Mouse (Mus musculus) heart, postnatal 25 days (tissue): ENCODE measurements around the gene Nckap1l. TPM values are rescaled to one million over a fixed set of nuclear protein-coding genes. Genes with fewer than 3 reads are reported as not detected.

ENCODE experiments used
- DNase-seq: peaks from one replicate; pipeline ENCODE4 v3.0.0; 2022; ENCODE audit warnings: low spot score
- intact Hi-C: fragments of 180-260 bp; cut with DNase I; formaldehyde crosslinking; loops from one replicate; pipeline ENCODE4 v1.15.1; 2025
- total RNA-seq, 2 experiments: library from RNA; stranded (reverse); gene quantifications; 2 replicates each; pipeline ENCODE4 v1.2.3; 2021

Nckap1l gene
- total RNA-seq, 2 experiments from 2014 or later, result 3.9 to 4.2 TPM

DNA sequence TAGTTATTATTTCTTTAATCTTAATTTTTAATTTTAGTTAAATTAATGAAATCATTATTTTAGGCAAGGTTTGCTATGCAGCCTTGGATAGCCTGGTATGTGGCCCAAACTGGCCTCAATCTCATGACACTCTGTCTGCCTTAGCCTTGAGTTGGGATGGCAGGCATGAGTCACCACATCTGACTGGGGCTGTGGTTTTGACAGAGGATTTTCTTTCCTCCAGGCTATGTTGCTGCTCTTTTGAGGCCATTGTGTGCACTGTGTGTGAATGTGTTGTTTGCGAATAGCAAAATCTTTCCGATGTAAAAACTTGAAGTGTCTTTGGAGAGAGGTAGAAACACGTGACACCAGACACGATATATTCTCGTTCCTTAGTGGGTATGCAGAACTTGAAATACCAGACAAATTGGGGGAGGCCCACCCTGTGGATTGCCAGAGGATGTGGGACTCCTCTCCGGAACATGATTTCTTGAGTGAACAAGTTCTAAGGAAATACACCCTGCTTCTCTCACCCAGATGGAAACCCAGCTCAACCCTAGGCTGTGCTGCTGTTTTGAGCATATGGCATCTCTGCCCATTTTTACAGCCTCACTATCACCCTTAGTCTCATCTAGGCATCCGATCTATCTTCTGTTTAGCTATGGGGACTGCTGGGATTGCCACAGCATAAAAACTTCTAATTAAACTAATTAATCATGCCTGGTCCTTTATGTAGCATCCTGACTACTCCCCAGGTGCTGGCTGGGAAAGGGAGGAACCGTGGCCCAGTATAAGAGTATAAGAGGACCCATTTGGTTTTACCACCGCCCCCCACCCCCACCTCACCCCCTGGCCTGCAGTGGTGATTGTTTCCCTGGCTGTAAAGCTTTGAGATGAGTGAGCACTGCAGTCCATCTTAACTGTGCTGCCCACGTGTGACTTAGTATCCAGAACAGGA lies 42.9 kb downstream of the Nckap1l start:
- intact Hi-C loops, result no loop called here
- DNase-seq, result no peak

- no peak for DNase-seq
- intact Hi-C loops, result no loop called here
Observed at GRCm38 (mm10) chr15:103498157-103498556, 44.6 kb downstream of the Nckap1l start.

DNA sequence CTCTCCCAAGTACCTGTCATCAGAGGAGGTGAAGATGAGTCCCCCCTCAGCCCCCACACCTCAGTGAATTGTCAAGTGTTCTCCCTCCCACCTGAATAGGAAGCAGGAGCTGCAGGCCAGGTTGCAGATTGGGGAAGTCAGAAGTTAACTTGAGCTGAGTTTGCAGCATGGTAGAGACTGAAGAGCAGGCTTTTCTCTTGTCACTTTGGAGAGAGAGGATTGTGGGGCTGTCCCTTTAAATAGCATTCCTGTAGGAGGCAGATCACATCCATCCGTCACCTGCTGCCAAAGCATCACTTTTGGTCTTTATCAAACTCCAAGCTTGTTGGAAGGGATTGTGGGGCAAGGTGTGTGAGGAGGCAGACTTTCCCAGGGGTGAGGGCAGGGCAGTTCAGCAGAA lies 47.1 kb downstream of the Nckap1l start:
- intact Hi-C loops, result no loop called here
- DNase-seq, result no peak

- DNase-seq, result no peak
- intact Hi-C loops, result no loop called here
Observed at GRCm38 (mm10) chr15:103501186-103501585, 47.6 kb downstream of the Nckap1l start.

DNA sequence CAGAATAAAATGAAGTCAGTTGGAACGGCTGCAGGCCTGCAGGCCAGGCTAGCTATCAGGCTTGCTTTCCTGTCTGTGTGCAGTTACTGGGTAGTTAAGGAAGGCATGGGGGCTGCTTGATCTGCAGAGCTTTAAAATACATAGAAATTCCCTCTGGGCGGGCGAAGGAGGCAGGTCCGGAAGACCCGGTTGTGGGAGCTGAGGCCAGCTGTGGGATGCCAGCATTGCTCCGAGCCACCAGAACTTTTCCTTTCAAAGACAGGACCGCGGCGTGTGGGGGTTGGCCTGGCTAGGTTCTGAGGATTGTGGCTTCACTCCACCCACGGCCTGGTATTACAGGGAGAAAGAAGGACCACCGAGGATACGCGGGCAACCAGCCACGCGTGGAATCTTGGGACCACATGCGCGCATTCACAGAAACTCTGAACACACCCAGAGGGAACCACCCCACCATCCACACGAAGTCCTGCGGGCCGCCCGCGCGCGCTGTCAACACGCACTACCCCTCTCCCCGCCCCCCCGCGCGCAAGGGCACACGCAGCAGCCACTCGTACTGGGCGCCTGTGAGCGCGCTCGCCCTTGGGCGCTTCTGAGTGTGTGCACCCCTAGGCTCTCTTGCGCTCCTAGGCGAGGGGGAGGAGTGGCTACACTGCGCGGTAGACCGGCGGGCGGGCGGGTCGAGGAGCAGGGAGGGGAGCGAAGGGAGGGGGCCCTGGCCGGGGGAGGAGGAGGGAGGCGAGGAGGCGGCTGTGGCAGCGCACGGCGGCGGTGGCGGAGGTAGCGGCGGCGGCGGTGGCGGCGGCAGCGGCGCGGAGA lies 49.0 kb downstream of the Nckap1l start, which contains the start of gene Pde1b:
Pde1b (plus strand) TSS at position 600 of the 816 bp plus-strand sequence.
- DNase-seq, result no peak

GRCm38 (mm10) chr15:103503251-103503600 lies 49.6 kb downstream of the Nckap1l start:
- intact Hi-C loops, result no loop called here
- no peak for DNase-seq

More for the DNA sequence above, 49.0 kb downstream of the Nckap1l start, which contains the start of gene Pde1b:
- intact Hi-C loops, result no loop called here

GRCm38 (mm10) chr15:103503660-103504059 lies 50.1 kb downstream of the Nckap1l start:
- intact Hi-C loops, result no loop called here
- DNase-seq, result no peak

GRCm38 (mm10) chr15:103509317-103509716 lies 55.7 kb downstream of the Nckap1l start:
- no peak for DNase-seq
- intact Hi-C loops, result no loop called here

GRCm38 (mm10) chr15:103511652-103512051 lies 58.1 kb downstream of the Nckap1l start:
- no peak for DNase-seq
- intact Hi-C loops, result no loop called here

- intact Hi-C loops, result no loop called here
Observed at GRCm38 (mm10) chr15:103513621-103514031, 60.0 kb downstream of the Nckap1l start.

DNA sequence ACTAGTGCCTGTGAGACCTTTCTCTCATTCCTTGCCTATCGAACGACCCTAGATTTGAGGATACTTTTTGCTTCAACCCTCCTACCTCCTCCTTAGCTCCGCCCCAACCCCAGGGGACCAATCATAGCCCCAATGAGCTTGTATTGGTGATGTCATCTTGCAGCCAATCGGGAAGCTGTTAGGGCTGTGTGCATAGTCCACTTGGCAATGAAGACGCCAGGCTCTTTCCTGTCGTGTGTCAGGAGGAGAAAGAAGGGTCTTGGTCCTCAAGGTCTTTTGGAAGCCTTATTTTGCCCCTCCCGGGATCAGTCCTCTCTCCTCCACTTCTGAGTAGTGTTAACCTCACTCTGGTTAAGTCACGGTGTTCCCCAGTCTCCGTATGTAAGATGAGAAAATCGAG lies 60.5 kb downstream of the Nckap1l start:
- DNase-seq, result peak; percentile 60
- intact Hi-C loops, result no loop called here

More at GRCm38 (mm10) chr15:103513621-103514031, 60.0 kb downstream of the Nckap1l start:
- no peak for DNase-seq

GRCm38 (mm10) chr15:103514914-103515313 lies 61.3 kb downstream of the Nckap1l start:
- intact Hi-C loops, result no loop called here
- DNase-seq, result no peak

- intact Hi-C loops, result no loop called here
- no peak for DNase-seq
Observed at GRCm38 (mm10) chr15:103518600-103519385, 65.2 kb downstream of the Nckap1l start.

DNA sequence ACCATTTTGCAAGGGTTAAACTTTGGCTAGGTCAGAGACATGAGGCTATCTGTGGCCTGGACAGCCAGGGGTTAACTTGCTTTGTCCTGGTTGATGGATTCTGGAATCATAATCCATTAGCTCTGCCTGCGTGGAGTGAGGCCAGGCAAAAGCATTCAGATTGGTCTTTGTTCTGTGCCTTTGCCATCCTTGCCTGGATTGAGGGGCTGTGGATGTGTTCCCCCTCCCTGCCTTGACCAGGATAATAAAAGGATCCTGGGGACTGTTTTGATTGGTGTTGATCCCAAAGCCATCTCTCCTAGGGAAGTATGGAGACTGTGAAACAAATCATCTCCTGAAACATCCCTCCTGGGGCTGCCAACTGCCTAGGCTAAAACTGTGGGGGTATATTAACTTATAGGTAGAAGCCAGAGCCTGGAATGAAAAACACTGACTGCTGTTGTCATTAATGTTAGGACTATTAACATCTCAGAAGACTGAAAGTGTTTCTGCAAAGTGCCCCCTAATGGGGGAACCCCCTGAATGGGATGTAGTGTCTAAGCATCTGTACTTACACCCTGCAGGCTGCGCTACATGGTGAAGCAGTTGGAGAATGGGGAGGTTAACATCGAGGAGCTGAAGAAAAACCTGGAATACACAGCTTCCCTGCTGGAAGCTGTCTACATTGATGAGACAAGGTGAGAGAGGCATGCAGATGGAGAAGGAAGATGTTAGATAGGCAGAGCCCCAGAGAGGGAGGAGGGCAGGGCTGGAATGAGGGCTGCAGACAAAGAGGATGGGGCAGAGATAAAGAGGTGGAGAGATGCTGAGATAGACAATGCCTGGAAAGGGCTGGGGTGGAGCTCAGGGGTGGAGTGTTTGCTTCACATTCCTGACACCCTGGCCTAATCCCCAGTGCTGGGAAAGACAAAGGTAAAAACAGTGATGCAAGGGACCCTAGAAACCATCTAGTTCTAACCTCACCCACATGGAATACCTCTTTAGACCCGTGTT lies 66.1 kb downstream of the Nckap1l start:
- no peak for DNase-seq
- intact Hi-C loops, result no loop called here

DNA sequence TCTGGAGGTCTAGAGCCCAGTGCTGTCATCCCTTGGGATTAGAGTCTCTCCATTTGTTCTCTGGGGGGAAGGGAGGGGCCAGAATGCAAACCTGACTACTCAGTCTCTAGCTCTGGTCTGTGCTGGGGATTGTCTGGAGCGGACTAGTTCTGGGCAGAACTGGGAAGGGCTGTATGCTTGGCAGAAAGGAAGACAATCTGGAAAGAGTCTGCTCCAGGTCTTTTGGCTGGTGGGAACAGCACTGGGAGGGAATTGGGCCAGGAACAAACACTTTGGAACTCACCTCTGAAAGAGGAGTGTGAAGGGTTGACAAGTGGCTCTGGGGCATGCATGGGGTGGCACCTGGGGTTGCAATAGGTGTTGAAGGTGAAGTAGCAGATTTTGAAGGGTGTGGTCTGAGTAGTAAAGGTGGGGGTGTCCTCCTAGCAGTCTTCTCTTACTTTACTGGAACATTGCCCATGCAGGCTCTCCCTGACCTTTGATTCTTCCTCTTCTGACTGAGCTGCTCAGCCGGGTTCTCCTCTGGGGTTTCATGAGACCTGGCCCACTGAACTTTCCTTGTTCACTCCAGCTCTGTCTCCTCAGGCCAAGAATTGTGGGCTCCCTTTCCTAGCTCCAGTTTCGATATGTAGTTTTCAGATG lies 69.0 kb downstream of the Nckap1l start:
- no peak for DNase-seq
- intact Hi-C loops, result no loop called here

- no peak for DNase-seq
- intact Hi-C loops, result no loop called here
Observed at GRCm38 (mm10) chr15:103523156-103523555, 69.6 kb downstream of the Nckap1l start.

GRCm38 (mm10) chr15:103530372-103530771 lies 76.8 kb downstream of the Nckap1l start:
- intact Hi-C loops, result no loop called here
- DNase-seq, result no peak

- intact Hi-C loops, result no loop called here
- DNase-seq, result no peak
Observed at GRCm38 (mm10) chr15:103534054-103534620, 80.5 kb downstream of the Nckap1l start.
